Mouse (Mus musculus) kidney, adult 2 months (tissue): Measurements from ENCODE around the gene Zcchc10.

Source experiments
- CTCF ChIP-seq: fragments of 200-500 bp; conservative IDR thresholded peaks from 2 replicates; pipeline ENCODE4 v1.5.1; 2011; ENCODE audit warnings: low read depth, mild to moderate bottlenecking, control low read depth, low read length, moderate library complexity, mixed read lengths; ENCODE audit not compliant: insufficient read depth, insufficient read length
- POLR2A ChIP-seq: fragments of 200-500 bp; IDR thresholded peaks from one replicate; pipeline ENCODE4 v1.6.1; 2011; ENCODE audit warnings: low read depth, low read length, control low read depth

DNA sequence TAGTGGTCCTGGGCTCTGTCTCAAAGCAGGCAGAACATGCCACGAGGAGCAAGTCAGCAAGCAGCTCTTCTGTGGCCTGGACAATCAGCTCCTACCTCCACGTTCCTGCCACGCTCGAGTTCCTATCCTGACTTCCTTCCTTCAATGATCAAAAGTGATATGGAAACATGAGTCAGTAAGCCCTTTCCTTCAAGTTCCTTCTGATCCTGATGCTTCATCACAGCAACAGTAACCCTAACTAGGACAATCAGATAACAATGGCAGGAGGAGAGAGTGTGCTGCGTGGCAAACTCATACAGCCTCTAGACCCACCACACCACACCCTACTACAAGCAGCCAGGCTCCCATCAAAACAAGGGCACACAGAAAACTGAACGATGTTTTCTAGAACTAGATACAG lies 38.6 kb upstream of the Zcchc10 start:
- no peak for TF ChIP-seq POLR2A
- no peak for TF ChIP-seq CTCF
